Mouse (Mus musculus) T-cell, adult 2 months (primary cell): ENCODE data around the gene 1700015F17Rik.

Experiments
- DNase-seq: peaks from one replicate; pipeline ENCODE4 v3.0.0; 2022; ENCODE audit warnings: low spot score

The 1700015F17Rik gene

GRCm38 (mm10) chr5:5479043-5479442 lies at the start of gene 1700015F17Rik:
Gene 1700015F17Rik (minus strand): TSS chr5:5479143.
- DNase-seq: no peak

- DNase-seq: no peak
Measured at GRCm38 (mm10) chr5:5515411-5515810, 36.5 kb upstream of the 1700015F17Rik start.

- DNase-seq: peak; percentile 42
Measured at GRCm38 (mm10) chr5:5514196-5515076, 35.5 kb upstream of the 1700015F17Rik start, which contains the start of gene Cldn12. Gene Cldn12 (minus strand): TSS chr5:5514958.

- no peak for DNase-seq
Measured at GRCm38 (mm10) chr5:5511401-5511800, 32.5 kb upstream of the 1700015F17Rik start.

GRCm38 (mm10) chr5:5510989-5511388 lies 32.0 kb upstream of the 1700015F17Rik start:
- DNase-seq: no peak

- DNase-seq: no peak
Measured at GRCm38 (mm10) chr5:5510304-5510887, 31.5 kb upstream of the 1700015F17Rik start.

GRCm38 (mm10) chr5:5508231-5508630 lies 29.3 kb upstream of the 1700015F17Rik start:
- no peak for DNase-seq

- DNase-seq: no peak
Measured at GRCm38 (mm10) chr5:5507701-5508225, 28.8 kb upstream of the 1700015F17Rik start.

- no peak for DNase-seq
Measured at GRCm38 (mm10) chr5:5504456-5504855, 25.5 kb upstream of the 1700015F17Rik start.

- no peak for DNase-seq
Measured at GRCm38 (mm10) chr5:5503381-5503780, 24.4 kb upstream of the 1700015F17Rik start.

- no peak for DNase-seq
Measured at GRCm38 (mm10) chr5:5501583-5501982, 22.6 kb upstream of the 1700015F17Rik start.

- DNase-seq: no peak
Measured at GRCm38 (mm10) chr5:5496393-5496792, 17.4 kb upstream of the 1700015F17Rik start.

- no peak for DNase-seq
Measured at GRCm38 (mm10) chr5:5495042-5495441, 16.1 kb upstream of the 1700015F17Rik start.

GRCm38 (mm10) chr5:5494269-5495005 lies 15.5 kb upstream of the 1700015F17Rik start:
- DNase-seq: peak; percentile 17

- no peak for DNase-seq
Measured at GRCm38 (mm10) chr5:5492163-5492562, 13.2 kb upstream of the 1700015F17Rik start.

GRCm38 (mm10) chr5:5486071-5486470 lies 7.1 kb upstream of the 1700015F17Rik start:
- DNase-seq: no peak

- no peak for DNase-seq
Measured at GRCm38 (mm10) chr5:5483254-5483858, 4.4 kb upstream of the 1700015F17Rik start.

- DNase-seq: no peak
Measured at GRCm38 (mm10) chr5:5481662-5482061, 2.7 kb upstream of the 1700015F17Rik start.

- DNase-seq: no peak
Measured at GRCm38 (mm10) chr5:5476133-5476532, 2.8 kb downstream of the 1700015F17Rik start.

- DNase-seq: no peak
Measured at GRCm38 (mm10) chr5:5465256-5465655, 13.7 kb downstream of the 1700015F17Rik start.

GRCm38 (mm10) chr5:5431746-5432438 lies 47.1 kb downstream of the 1700015F17Rik start:
- DNase-seq: no peak
